Mouse (Mus musculus): ENCODE measurements around the gene Fsd2. TPM values are rescaled to one million over a fixed set of nuclear protein-coding genes. Genes with fewer than 3 reads are reported as not detected.
A peak's percentile ranks its signal among the peaks of the same experiment; 100 is the strongest.

The Fsd2 gene
- polyA plus RNA-seq, 1 experiment from 2014 or later, result 0.06 TPM

- Histone ChIP-seq H3K27ac (replicated peaks) (no peak overlapping the region), H3K4me3 (ENCODE audit: low read depth, low read length) (no peak overlapping the region), H3K27me3 (ENCODE audit: control insufficient read depth, insufficient read depth, low read length) (no peaks in the 10 kb centered on the region), H3K9ac (ENCODE audit: low read length) (no peak overlapping the region), H3K4me1 (replicated peaks; ENCODE audit: control insufficient read depth, insufficient read depth) (no peaks in the 10 kb centered on the region; the same call in 1 of the 2 replicates), H3K36me3 (ENCODE audit: control insufficient read depth, insufficient read depth, low read length) (peaks cover 9% of the 10 kb centered on the region; the same call in 1 of the 2 replicates), H3K9me3 (ENCODE audit: control insufficient read depth, low read length) (no peaks in the 10 kb centered on the region), H3K4me2 (replicated peaks; ENCODE audit: low read depth) (no peak overlapping the region)
- 83% methylated on average over 3 of the region's 3 CpGs for WGBS
- no peak for DNase-seq (ENCODE audit: low spot score)
- no peak for ATAC-seq (ENCODE audit: low FRiP score, low TSS enrichment)
- TF ChIP-seq EP300 (optimal IDR thresholded peaks at IDR 0.05), result no peak
- TF ChIP-seq CTCF (IDR thresholded peaks at IDR 0.05; ENCODE audit: low read depth), result no peak
Observed at GRCm38 (mm10) chr7:81577872-81578271, 11.1 kb upstream of the Fsd2 start.

DNA sequence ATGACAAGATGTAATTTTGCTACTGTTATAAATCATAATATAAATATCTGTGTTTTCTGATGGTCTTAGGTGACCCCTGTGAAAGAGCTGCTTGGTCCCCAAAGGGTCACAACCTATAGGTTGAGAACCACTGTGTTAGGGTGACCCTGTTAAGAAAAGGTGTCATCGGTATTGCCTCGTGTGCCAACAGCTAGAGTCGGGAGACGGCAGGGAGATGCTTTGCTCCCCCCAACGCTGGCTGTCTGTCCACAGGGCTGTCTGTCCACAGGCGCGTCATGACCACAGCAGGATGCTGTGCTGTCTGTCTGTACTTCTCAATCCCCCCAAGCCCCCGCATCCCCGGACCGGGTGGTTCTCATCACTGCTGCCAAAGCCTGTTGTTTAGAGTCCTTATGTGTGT, 8.9 kb upstream of the Fsd2 start:
- ATAC-seq (ENCODE audit: low FRiP score, low TSS enrichment) (no peak), DNase-seq (ENCODE audit: low spot score) (no peak)
- H3K4me1 ChIP-seq (replicated peaks; ENCODE audit: control insufficient read depth, insufficient read depth), result peaks cover 3% of the 10 kb centered on the region; the same call in 1 of the 2 replicates
- TF ChIP-seq EP300 (optimal IDR thresholded peaks at IDR 0.05) (no peak), CTCF (IDR thresholded peaks at IDR 0.05; ENCODE audit: low read depth) (no peak)
- H3K27me3 ChIP-seq (ENCODE audit: control insufficient read depth, insufficient read depth, low read length), result no peaks in the 10 kb centered on the region
- H3K36me3 ChIP-seq (ENCODE audit: control insufficient read depth, insufficient read depth, low read length), result peaks cover 9% of the 10 kb centered on the region; the same call in 1 of the 2 replicates
- H3K9me3 ChIP-seq (ENCODE audit: control insufficient read depth, low read length), result no peaks in the 10 kb centered on the region
- no peak overlapping the region for H3K9ac ChIP-seq (ENCODE audit: low read length)
- no peak overlapping the region for H3K4me3 ChIP-seq (ENCODE audit: low read depth, low read length)
- no peak overlapping the region for H3K4me2 ChIP-seq (replicated peaks; ENCODE audit: low read depth)
- H3K27ac ChIP-seq (replicated peaks), result no peak overlapping the region
- 92% methylated on average over 10 of the region's 10 CpGs for WGBS

DNA sequence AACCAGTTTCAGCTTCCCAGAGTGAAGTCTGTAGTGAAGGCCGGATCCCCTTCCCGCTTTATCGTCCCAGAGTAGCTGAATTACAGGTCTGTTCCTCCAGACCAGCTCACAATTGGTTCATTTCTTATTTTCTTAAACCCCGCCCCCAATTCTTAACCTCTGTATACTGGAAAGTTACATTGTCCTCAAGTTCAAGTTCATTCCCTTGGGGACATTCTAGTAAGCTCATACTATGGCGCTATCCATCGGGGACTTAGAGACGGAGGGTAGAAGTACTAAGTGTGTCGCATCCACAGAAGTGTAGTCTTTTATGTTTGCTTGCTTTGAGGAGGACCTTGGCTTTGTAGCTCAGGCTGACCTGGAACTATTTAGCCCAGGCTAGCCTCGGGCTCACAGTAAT, 7.1 kb upstream of the Fsd2 start:
- H3K4me3 ChIP-seq (ENCODE audit: low read depth, low read length), result no peak overlapping the region
- WGBS, result 94% methylated on average over 9 of the region's 9 CpGs
- H3K4me2 ChIP-seq (replicated peaks; ENCODE audit: low read depth), result no peak overlapping the region
- TF ChIP-seq CTCF (IDR thresholded peaks at IDR 0.05; ENCODE audit: low read depth) (no peak), EP300 (optimal IDR thresholded peaks at IDR 0.05) (no peak)
- H3K9ac ChIP-seq (ENCODE audit: low read length), result no peak overlapping the region
- H3K9me3 ChIP-seq (ENCODE audit: control insufficient read depth, low read length), result no peaks in the 10 kb centered on the region
- no peak overlapping the region for H3K27ac ChIP-seq (replicated peaks)
- H3K36me3 ChIP-seq (ENCODE audit: control insufficient read depth, insufficient read depth, low read length), result peaks cover 9% of the 10 kb centered on the region; the same call in 1 of the 2 replicates
- H3K4me1 ChIP-seq (replicated peaks; ENCODE audit: control insufficient read depth, insufficient read depth), result peaks cover 3% of the 10 kb centered on the region; the same call in 1 of the 2 replicates
- no peaks in the 10 kb centered on the region for H3K27me3 ChIP-seq (ENCODE audit: control insufficient read depth, insufficient read depth, low read length)
- no peak for ATAC-seq (ENCODE audit: low FRiP score, low TSS enrichment)
- DNase-seq (ENCODE audit: low spot score), result no peak

DNA sequence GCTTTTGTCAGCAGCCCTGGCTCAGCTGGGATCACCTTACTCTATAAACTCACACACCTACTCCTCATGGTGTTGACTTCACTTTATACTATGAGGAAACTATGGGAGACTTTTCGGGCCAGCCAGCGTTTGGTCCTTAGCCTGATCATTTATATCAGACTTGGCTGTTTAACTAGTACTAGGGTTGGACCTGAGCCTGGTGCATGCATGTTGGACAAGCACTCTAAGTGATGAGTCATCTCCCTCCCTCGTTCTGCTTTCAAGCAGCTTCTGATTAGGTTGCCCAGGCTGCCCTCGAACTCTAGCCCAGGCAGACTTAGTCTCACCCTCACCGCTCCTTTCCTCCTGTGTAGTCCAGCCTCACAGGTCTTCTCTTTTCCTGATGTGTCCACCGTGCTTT, 6.7 kb upstream of the Fsd2 start:
- no peak overlapping the region for H3K9ac ChIP-seq (ENCODE audit: low read length)

DNA sequence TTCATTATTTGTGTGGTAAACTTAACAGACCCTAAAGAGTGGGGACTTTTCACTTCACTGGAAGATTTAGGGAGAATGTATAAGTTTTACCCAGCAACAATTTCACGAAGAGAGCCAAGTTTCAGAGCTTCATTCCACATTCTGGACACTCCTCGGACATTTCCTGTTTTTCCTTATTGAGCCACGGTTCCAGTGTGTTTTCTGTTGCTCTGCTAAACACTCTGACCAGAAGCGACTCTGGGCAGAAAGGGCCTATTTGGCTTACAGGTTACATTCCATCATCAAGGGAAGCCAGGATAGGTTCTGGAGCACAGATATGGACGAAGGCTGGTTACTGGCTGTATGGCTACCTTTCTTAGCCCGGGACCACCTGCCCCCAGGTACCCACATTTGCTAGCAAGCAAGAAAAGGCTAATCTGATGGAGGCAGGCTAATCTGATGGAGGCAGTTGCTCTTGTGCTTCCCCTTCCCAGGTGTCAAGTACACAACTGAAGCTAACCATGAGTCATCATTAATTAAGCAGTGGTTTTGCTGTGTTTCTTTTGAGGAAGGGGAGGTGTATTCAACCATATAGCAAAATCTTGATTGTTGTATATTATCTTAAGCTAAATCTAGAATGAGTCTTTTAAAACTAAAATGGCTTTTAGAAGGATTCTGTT, 6.0 kb upstream of the Fsd2 start:
- DNase-seq (ENCODE audit: low spot score), result no peak
- no peak for TF ChIP-seq EP300 (optimal IDR thresholded peaks at IDR 0.05)
- peak overlapping the region; percentile 91 for H3K4me3 ChIP-seq (ENCODE audit: low read depth, low read length)
- peak overlapping the region; percentile 97; the same call in 1 of the 2 replicates for H3K27ac ChIP-seq (replicated peaks)
- no peaks in the 10 kb centered on the region for H3K9me3 ChIP-seq (ENCODE audit: control insufficient read depth, low read length)
- H3K4me2 ChIP-seq (replicated peaks; ENCODE audit: low read depth), result peak overlapping the region; percentile 77
- no peaks in the 10 kb centered on the region for H3K27me3 ChIP-seq (ENCODE audit: control insufficient read depth, insufficient read depth, low read length)
- peaks cover 4% of the 10 kb centered on the region; the same call in 1 of the 2 replicates for H3K36me3 ChIP-seq (ENCODE audit: control insufficient read depth, insufficient read depth, low read length)
- WGBS, result 54% methylated on average over 6 of the region's 6 CpGs
- H3K9ac ChIP-seq (ENCODE audit: low read length), result peak overlapping the region; percentile 45
- ATAC-seq (ENCODE audit: low FRiP score, low TSS enrichment), result no peak
- H3K4me1 ChIP-seq (replicated peaks; ENCODE audit: control insufficient read depth, insufficient read depth), result peaks cover 3% of the 10 kb centered on the region; the same call in 1 of the 2 replicates

More for the DNA sequence above, 6.7 kb upstream of the Fsd2 start:
- peak; percentile 42 for DNase-seq (ENCODE audit: low spot score)
- Histone ChIP-seq H3K4me2 (replicated peaks; ENCODE audit: low read depth) (no peak overlapping the region), H3K27ac (replicated peaks) (0 out of 2 replicates have a peak overlapping the region, but pooled peaks have one; percentile 30), H3K9me3 (ENCODE audit: control insufficient read depth, low read length) (no peaks in the 10 kb centered on the region), H3K4me1 (replicated peaks; ENCODE audit: control insufficient read depth, insufficient read depth) (peaks cover 3% of the 10 kb centered on the region; the same call in 1 of the 2 replicates), H3K27me3 (ENCODE audit: control insufficient read depth, insufficient read depth, low read length) (no peaks in the 10 kb centered on the region), H3K36me3 (ENCODE audit: control insufficient read depth, insufficient read depth, low read length) (peaks cover 9% of the 10 kb centered on the region; the same call in 1 of the 2 replicates), H3K4me3 (ENCODE audit: low read depth, low read length) (no peak overlapping the region)
- no peak for TF ChIP-seq CTCF (IDR thresholded peaks at IDR 0.05; ENCODE audit: low read depth)
- TF ChIP-seq EP300 (optimal IDR thresholded peaks at IDR 0.05), result no peak
- WGBS, result 57% methylated on average over 6 of the region's 6 CpGs
- peak; percentile 59 for ATAC-seq (ENCODE audit: low FRiP score, low TSS enrichment)

DNA sequence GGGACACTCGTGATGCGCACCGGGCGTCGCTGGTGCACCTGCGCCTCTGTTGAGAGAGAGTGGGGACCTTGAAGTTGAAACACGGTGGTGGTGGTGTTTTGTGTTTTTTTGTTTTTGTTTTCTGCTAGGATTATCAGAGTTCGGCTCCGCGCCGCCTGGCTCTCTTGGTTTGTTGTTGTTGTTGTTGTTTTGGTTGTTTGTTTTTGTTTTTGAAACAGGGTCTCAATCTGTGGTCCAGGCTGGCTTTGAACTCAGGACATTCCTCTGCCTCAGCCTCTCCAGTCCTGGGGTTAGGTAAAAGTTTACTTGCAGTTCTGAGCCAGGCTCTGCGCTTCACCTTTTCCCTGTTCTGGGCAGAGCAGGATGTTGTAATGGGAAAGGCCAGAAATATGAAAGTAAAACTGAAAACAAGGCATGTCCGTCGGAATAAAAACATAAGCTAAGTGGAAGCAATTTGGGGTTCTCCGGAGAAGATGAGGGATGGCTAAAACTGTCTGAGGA, 5.2 kb upstream of the Fsd2 start:
- peak overlapping the region; percentile 89 for H3K9ac ChIP-seq (ENCODE audit: low read length)
- H3K4me2 ChIP-seq (replicated peaks; ENCODE audit: low read depth), result peak overlapping the region; percentile 77
- H3K4me1 ChIP-seq (replicated peaks; ENCODE audit: control insufficient read depth, insufficient read depth), result peaks cover 3% of the 10 kb centered on the region; the same call in 1 of the 2 replicates
- no peaks in the 10 kb centered on the region for H3K9me3 ChIP-seq (ENCODE audit: control insufficient read depth, low read length)
- H3K27ac ChIP-seq (replicated peaks), result peak overlapping the region; percentile 97
- TF ChIP-seq EP300 (optimal IDR thresholded peaks at IDR 0.05), result no peak
- no peak for TF ChIP-seq CTCF (IDR thresholded peaks at IDR 0.05; ENCODE audit: low read depth)
- peak overlapping the region; percentile 91 for H3K4me3 ChIP-seq (ENCODE audit: low read depth, low read length)
- ATAC-seq (ENCODE audit: low FRiP score, low TSS enrichment) (no peak), DNase-seq (ENCODE audit: low spot score) (peak; percentile 31)
- 12% methylated on average over 15 of the region's 15 CpGs for WGBS
- no peaks in the 10 kb centered on the region for H3K27me3 ChIP-seq (ENCODE audit: control insufficient read depth, insufficient read depth, low read length)
- peaks cover 3% of the 10 kb centered on the region; the same call in 1 of the 2 replicates for H3K36me3 ChIP-seq (ENCODE audit: control insufficient read depth, insufficient read depth, low read length)
